20 mouse cellular contexts compared by ENCODE assay signal in genomic region chr3:38501316-38501715, GRCm38 (mm10).
"Had no signal": no experiment of that assay in that cellular context is flagged by ENCODE, and none has a peak within 500 bp of the region (broad histone marks: within the 10 kb centered on the region; RNA-seq: fewer than 3 reads in every experiment).

No protein-coding gene starts in this region.

- ATAC-seq: liver, embryonic 12.5 days; midbrain, embryonic 13.5 days had no signal

- DNase-seq: kidney, postnatal 10 days; kidney, postnatal 36 days; liver; lung, adult 18-20 months; lung, postnatal 10 days; lung, postnatal 36 days; right cerebral cortex, postnatal 25 days; thymus, adult 18-20 months; thymus, postnatal 36 days had no signal

- H3K9ac ChIP-seq: kidney, embryonic 15.5 days; limb, embryonic 13.5 days; liver, embryonic 12.5 days; liver, embryonic 15.5 days; lung, embryonic 15.5 days; midbrain, embryonic 13.5 days; neural tube, embryonic 13.5 days had no signal

- H3K4me1 ChIP-seq: kidney, embryonic 15.5 days; limb, embryonic 10.5 days; limb, embryonic 13.5 days; liver, embryonic 12.5 days; liver, embryonic 15.5 days; megakaryocyte, embryonic 14.5 days; midbrain, embryonic 10.5 days had no signal

- H3K9me3 ChIP-seq: kidney, embryonic 15.5 days; limb, embryonic 10.5 days; limb, embryonic 13.5 days; liver, embryonic 12.5 days; liver, embryonic 15.5 days; lung, embryonic 15.5 days; megakaryocyte, embryonic 14.5 days; midbrain, embryonic 10.5 days; midbrain, embryonic 13.5 days; neural tube, embryonic 13.5 days had no signal

- H3K27ac ChIP-seq: kidney, embryonic 15.5 days; limb, embryonic 10.5 days; limb, embryonic 13.5 days; liver, embryonic 12.5 days; liver, embryonic 15.5 days; lung, embryonic 15.5 days; midbrain, embryonic 10.5 days; midbrain, embryonic 13.5 days; neural tube, embryonic 13.5 days had no signal

- H3K27me3 ChIP-seq: kidney, embryonic 15.5 days; limb, embryonic 13.5 days; liver, embryonic 15.5 days; lung, embryonic 15.5 days; midbrain, embryonic 13.5 days; neural tube, embryonic 13.5 days had no signal

- H3K4me3 ChIP-seq: kidney, embryonic 15.5 days; limb, embryonic 10.5 days; limb, embryonic 13.5 days; liver, embryonic 12.5 days; liver, embryonic 15.5 days; lung, embryonic 15.5 days; megakaryocyte, embryonic 14.5 days; midbrain, embryonic 10.5 days; midbrain, embryonic 13.5 days; myocyte; neural tube, embryonic 13.5 days had no signal

- H3K4me2 ChIP-seq: kidney, embryonic 15.5 days; limb, embryonic 13.5 days; liver, embryonic 12.5 days; liver, embryonic 15.5 days; lung, embryonic 15.5 days; midbrain, embryonic 13.5 days; neural tube, embryonic 13.5 days had no signal

- H3K36me3 ChIP-seq: kidney, embryonic 15.5 days; limb, embryonic 10.5 days; limb, embryonic 13.5 days; liver, embryonic 12.5 days; liver, embryonic 15.5 days; lung, embryonic 15.5 days; midbrain, embryonic 10.5 days; midbrain, embryonic 13.5 days; neural tube, embryonic 13.5 days had no signal
